Mouse (Mus musculus): ENCODE measurements around the gene Tfeb. TPM values are rescaled to one million over a fixed set of nuclear protein-coding genes. Genes with fewer than 3 reads are reported as not detected.

The Tfeb gene
- polyA plus RNA-seq, 1 experiment from 2014 or later, result 8.6 TPM

- Histone ChIP-seq H3K27me3 (replicated peaks; ENCODE audit: control insufficient read depth, insufficient read depth, low read length) (no peaks in the 10 kb centered on the region), H3K4me3 (ENCODE audit: low read depth, low read length) (peak overlapping the region; percentile 95), H3K9ac (ENCODE audit: low read depth, low read length) (peak overlapping the region; percentile 88), H3K9me3 (ENCODE audit: control insufficient read depth, low read length) (no peaks in the 10 kb centered on the region), H3K4me2 (ENCODE audit: low read depth, low read length) (peak overlapping the region; percentile 83), H3K4me1 (ENCODE audit: control insufficient read depth, insufficient read depth, low read length) (peaks cover 45% of the 10 kb centered on the region), H3K36me3 (ENCODE audit: control insufficient read depth, insufficient read depth, low read length) (peaks cover 18% of the 10 kb centered on the region), H3K27ac (replicated peaks; ENCODE audit: low read depth, low read length) (peak overlapping the region; percentile 92)
- WGBS, result 0% methylated on average over 24 of the region's 45 CpGs
- DNase-seq (ENCODE audit: low spot score), result peak; percentile 93
- ATAC-seq (ENCODE audit: low read depth), result peak; percentile 78
Observed at GRCm38 (mm10) chr17:47833029-47833627, 96.3 kb downstream of the Tfeb start.

GRCm38 (mm10) chr17:47833628-47834481 is 97.0 kb downstream of the Tfeb start:
- WGBS, result 3% methylated on average over 33 of the region's 45 CpGs
- no peaks in the 10 kb centered on the region for H3K9me3 ChIP-seq (ENCODE audit: control insufficient read depth, low read length)
- no peak for ATAC-seq (ENCODE audit: low read depth)
- DNase-seq (ENCODE audit: low spot score), result no peak
- H3K9ac ChIP-seq (ENCODE audit: low read depth, low read length), result peak overlapping the region; percentile 88
- H3K27me3 ChIP-seq (replicated peaks; ENCODE audit: control insufficient read depth, insufficient read depth, low read length), result no peaks in the 10 kb centered on the region
- peak overlapping the region; percentile 83 for H3K4me2 ChIP-seq (ENCODE audit: low read depth, low read length)
- peaks cover 16% of the 10 kb centered on the region for H3K36me3 ChIP-seq (ENCODE audit: control insufficient read depth, insufficient read depth, low read length)
- peaks cover 43% of the 10 kb centered on the region for H3K4me1 ChIP-seq (ENCODE audit: control insufficient read depth, insufficient read depth, low read length)
- H3K27ac ChIP-seq (replicated peaks; ENCODE audit: low read depth, low read length), result peak overlapping the region; percentile 92
- peak overlapping the region; percentile 95 for H3K4me3 ChIP-seq (ENCODE audit: low read depth, low read length)

GRCm38 (mm10) chr17:47834482-47834767 is 97.6 kb downstream of the Tfeb start, which contains the start of gene Mdfi:
TSS of gene Mdfi (minus strand) at chr17:47834691.
- no peaks in the 10 kb centered on the region for H3K9me3 ChIP-seq (ENCODE audit: control insufficient read depth, low read length)
- H3K9ac ChIP-seq (ENCODE audit: low read depth, low read length), result peak within 1 kb of the TSS; percentile 88
- peak within 1 kb of the TSS; percentile 95 for H3K4me3 ChIP-seq (ENCODE audit: low read depth, low read length)
- DNase-seq (ENCODE audit: low spot score), result peak; percentile 71
- H3K27me3 ChIP-seq (replicated peaks; ENCODE audit: control insufficient read depth, insufficient read depth, low read length), result no peaks in the 10 kb centered on the region
- ATAC-seq (ENCODE audit: low read depth), result peak; percentile 21; the same call in 1 of the 2 replicates
- peak within 1 kb of the TSS; percentile 83 for H3K4me2 ChIP-seq (ENCODE audit: low read depth, low read length)
- H3K27ac ChIP-seq (replicated peaks; ENCODE audit: low read depth, low read length), result peak within 1 kb of the TSS; percentile 92
- H3K36me3 ChIP-seq (ENCODE audit: control insufficient read depth, insufficient read depth, low read length), result peaks cover 11% of the 10 kb centered on the region; the same call in 1 of the 2 replicates
- H3K4me1 ChIP-seq (ENCODE audit: control insufficient read depth, insufficient read depth, low read length), result peaks cover 37% of the 10 kb centered on the region
- 4% methylated on average over 4 of the region's 18 CpGs for WGBS

- Histone ChIP-seq H3K27me3 (replicated peaks; ENCODE audit: control insufficient read depth, insufficient read depth, low read length) (no peaks in the 10 kb centered on the region), H3K27ac (replicated peaks; ENCODE audit: low read depth, low read length) (no peak overlapping the region), H3K36me3 (ENCODE audit: control insufficient read depth, insufficient read depth, low read length) (no peaks in the 10 kb centered on the region), H3K4me2 (ENCODE audit: low read depth, low read length) (no peak overlapping the region), H3K4me3 (ENCODE audit: low read depth, low read length) (no peak overlapping the region), H3K9ac (ENCODE audit: low read depth, low read length) (no peak overlapping the region), H3K9me3 (ENCODE audit: control insufficient read depth, low read length) (no peaks in the 10 kb centered on the region), H3K4me1 (ENCODE audit: control insufficient read depth, insufficient read depth, low read length) (peaks cover 13% of the 10 kb centered on the region)
- 16% methylated on average over 6 of the region's 6 CpGs for WGBS
- peak; percentile 55 for DNase-seq (ENCODE audit: low spot score)
- no peak for ATAC-seq (ENCODE audit: low read depth)
Observed at GRCm38 (mm10) chr17:47837808-47838207, 101.0 kb downstream of the Tfeb start.

- no peak for ATAC-seq (ENCODE audit: low read depth)
- peaks cover 5% of the 10 kb centered on the region for H3K4me1 ChIP-seq (ENCODE audit: control insufficient read depth, insufficient read depth, low read length)
- no peak overlapping the region for H3K4me2 ChIP-seq (ENCODE audit: low read depth, low read length)
- no peak for DNase-seq (ENCODE audit: low spot score)
- no peak overlapping the region for H3K4me3 ChIP-seq (ENCODE audit: low read depth, low read length)
- no peaks in the 10 kb centered on the region for H3K9me3 ChIP-seq (ENCODE audit: control insufficient read depth, low read length)
- WGBS, result 90% methylated on average over 8 of the region's 8 CpGs
- no peaks in the 10 kb centered on the region for H3K27me3 ChIP-seq (replicated peaks; ENCODE audit: control insufficient read depth, insufficient read depth, low read length)
- H3K36me3 ChIP-seq (ENCODE audit: control insufficient read depth, insufficient read depth, low read length), result no peaks in the 10 kb centered on the region
- no peak overlapping the region for H3K9ac ChIP-seq (ENCODE audit: low read depth, low read length)
- H3K27ac ChIP-seq (replicated peaks; ENCODE audit: low read depth, low read length), result no peak overlapping the region
Observed at GRCm38 (mm10) chr17:47841521-47841920, 104.7 kb downstream of the Tfeb start.

Other genes with a start within 250 kb of the Tfeb start
- gene Taf8, start 234.7 kb upstream of the Tfeb start, polyA plus RNA-seq (2014; fragmentation: Nextera tagmentation; extraction: Ambion mirVana), result 19.5 and 24.3 TPM in 2 replicates
- gene Ccnd3, start 232.0 kb upstream of the Tfeb start, polyA plus RNA-seq (2014; fragmentation: Nextera tagmentation; extraction: Ambion mirVana), result 519 TPM in 2 replicates
- 21.3 and 22.4 TPM in 2 replicates for gene Bysl, start 125.5 kb upstream of the Tfeb start, polyA plus RNA-seq (2014; fragmentation: Nextera tagmentation; extraction: Ambion mirVana)
- gene Med20, start 125.4 kb upstream of the Tfeb start, polyA plus RNA-seq (2014; fragmentation: Nextera tagmentation; extraction: Ambion mirVana), result 47.7 and 50.2 TPM in 2 replicates
- gene Gm20517, start 125.4 kb upstream of the Tfeb start, polyA plus RNA-seq (2014; fragmentation: Nextera tagmentation; extraction: Ambion mirVana), result 1.4 and 1.9 TPM in 2 replicates
- gene Usp49, start 106.3 kb upstream of the Tfeb start, polyA plus RNA-seq (2014; fragmentation: Nextera tagmentation; extraction: Ambion mirVana), result 3.8 and 4.1 TPM in 2 replicates
- 365 and 382 TPM in 2 replicates for gene Tomm6, start 48.6 kb upstream of the Tfeb start, polyA plus RNA-seq (2014; fragmentation: Nextera tagmentation; extraction: Ambion mirVana)
- 4.0 and 4.2 TPM in 2 replicates for gene Frs3, start 48.0 kb upstream of the Tfeb start, polyA plus RNA-seq (2014; fragmentation: Nextera tagmentation; extraction: Ambion mirVana)
- 1.5 and 2.1 TPM in 2 replicates for gene Gm21981, start 42.6 kb upstream of the Tfeb start, polyA plus RNA-seq (2014; fragmentation: Nextera tagmentation; extraction: Ambion mirVana)
- 1.8 and 2.1 TPM in 2 replicates for gene Prickle4, start 42.3 kb upstream of the Tfeb start, polyA plus RNA-seq (2014; fragmentation: Nextera tagmentation; extraction: Ambion mirVana)
- gene Pgc, start 10.2 kb upstream of the Tfeb start, polyA plus RNA-seq (2014; fragmentation: Nextera tagmentation; extraction: Ambion mirVana), result 0.21 TPM in 1 of 2 replicates, not detected in the other
- 54.5 and 64.6 TPM in 2 replicates for gene Mdfi, start 97.7 kb downstream of the Tfeb start, polyA plus RNA-seq (2014; fragmentation: Nextera tagmentation; extraction: Ambion mirVana)
- gene Foxp4, start 187.6 kb downstream of the Tfeb start, polyA plus RNA-seq (2014; fragmentation: Nextera tagmentation; extraction: Ambion mirVana), result 21.0 and 22.7 TPM in 2 replicates